Mouse (Mus musculus): Measurements from ENCODE around the gene Pln. TPM values are rescaled to one million over a fixed set of nuclear protein-coding genes. Genes with fewer than 3 reads are reported as not detected.

Pln gene
- polyA plus RNA-seq (2016; fragmentation: Nextera tagmentation; extraction: Ambion mirVana): 1.6 and 1.8 TPM in 2 replicates

GRCm38 (mm10) chr10:53337162-53337923 lies at the start of gene Pln:
Gene Pln, plus strand, starts transcription at chr10:53337667.
- WGBS: 84% methylated on average over 6 of the region's 6 CpGs
- Histone ChIP-seq H3K4me1 (no peaks in the 10 kb centered on the region), H3K27me3 (ENCODE audit: low read depth, poor library complexity, severe bottlenecking) (no peaks in the 10 kb centered on the region), H3K27ac (no peak within 1 kb of the TSS), H3K4me3 (no peak within 1 kb of the TSS), H3K9me3 (replicated peaks) (no peaks in the 10 kb centered on the region), H3K36me3 (no peaks in the 10 kb centered on the region)
- DNase-seq (ENCODE audit: low spot score): no peak

- H3K4me3 ChIP-seq: no peak overlapping the region
- no peaks in the 10 kb centered on the region for H3K9me3 ChIP-seq (replicated peaks)
- H3K27me3 ChIP-seq (ENCODE audit: low read depth, poor library complexity, severe bottlenecking): no peaks in the 10 kb centered on the region
- no peaks in the 10 kb centered on the region for H3K4me1 ChIP-seq
- peaks cover 5% of the 10 kb centered on the region; the same call in 1 of the 2 replicates for H3K36me3 ChIP-seq
- DNase-seq (ENCODE audit: low spot score): no peak
- WGBS: 67% methylated on average over 3 of the region's 3 CpGs
- no peak overlapping the region for H3K27ac ChIP-seq
Observed at GRCm38 (mm10) chr10:53305867-53306266, 31.6 kb upstream of the Pln start.

GRCm38 (mm10) chr10:53306674-53307073 lies 30.8 kb upstream of the Pln start:
- no peak overlapping the region for H3K27ac ChIP-seq
- no peak for DNase-seq (ENCODE audit: low spot score)
- no peaks in the 10 kb centered on the region for H3K27me3 ChIP-seq (ENCODE audit: low read depth, poor library complexity, severe bottlenecking)
- 93% methylated on average over 3 of the region's 3 CpGs for WGBS
- H3K36me3 ChIP-seq: no peaks in the 10 kb centered on the region; the same call in 1 of the 2 replicates
- no peak overlapping the region for H3K4me3 ChIP-seq
- H3K4me1 ChIP-seq: no peaks in the 10 kb centered on the region
- H3K9me3 ChIP-seq (replicated peaks): no peaks in the 10 kb centered on the region

- DNase-seq (ENCODE audit: low spot score): no peak
- H3K9me3 ChIP-seq (replicated peaks): no peaks in the 10 kb centered on the region
- H3K36me3 ChIP-seq: no peaks in the 10 kb centered on the region
- H3K4me1 ChIP-seq: 0 out of 2 replicates have a peak, but pooled peaks cover 4% of the 10 kb centered on the region
- no peak overlapping the region for H3K4me3 ChIP-seq
- H3K27me3 ChIP-seq (ENCODE audit: low read depth, poor library complexity, severe bottlenecking): no peaks in the 10 kb centered on the region
- no peak overlapping the region for H3K27ac ChIP-seq
Observed at GRCm38 (mm10) chr10:53323367-53323766, 14.1 kb upstream of the Pln start.

- H3K36me3 ChIP-seq: no peaks in the 10 kb centered on the region
- no peaks in the 10 kb centered on the region for H3K27me3 ChIP-seq (ENCODE audit: low read depth, poor library complexity, severe bottlenecking)
- no peak for DNase-seq (ENCODE audit: low spot score)
- no peaks in the 10 kb centered on the region for H3K9me3 ChIP-seq (replicated peaks)
- no peak overlapping the region for H3K4me3 ChIP-seq
- 43% methylated on average over 1 of the region's 1 CpGs for WGBS
- H3K27ac ChIP-seq: no peak overlapping the region
- 0 out of 2 replicates have a peak, but pooled peaks cover 4% of the 10 kb centered on the region for H3K4me1 ChIP-seq
Observed at GRCm38 (mm10) chr10:53324663-53325062, 12.8 kb upstream of the Pln start.

- Histone ChIP-seq H3K36me3 (no peaks in the 10 kb centered on the region), H3K27ac (no peak overlapping the region), H3K27me3 (ENCODE audit: low read depth, poor library complexity, severe bottlenecking) (no peaks in the 10 kb centered on the region), H3K4me3 (no peak overlapping the region), H3K9me3 (replicated peaks) (no peaks in the 10 kb centered on the region), H3K4me1 (0 out of 2 replicates have a peak, but pooled peaks cover 4% of the 10 kb centered on the region)
- DNase-seq (ENCODE audit: low spot score): no peak
Observed at GRCm38 (mm10) chr10:53326367-53326766, 11.1 kb upstream of the Pln start.

GRCm38 (mm10) chr10:53329257-53329656 lies 8.2 kb upstream of the Pln start:
- H3K27me3 ChIP-seq (ENCODE audit: low read depth, poor library complexity, severe bottlenecking): no peaks in the 10 kb centered on the region
- H3K4me3 ChIP-seq: no peak overlapping the region
- DNase-seq (ENCODE audit: low spot score): no peak
- 82% methylated on average over 3 of the region's 3 CpGs for WGBS
- H3K9me3 ChIP-seq (replicated peaks): no peaks in the 10 kb centered on the region
- H3K36me3 ChIP-seq: no peaks in the 10 kb centered on the region
- H3K4me1 ChIP-seq: 0 out of 2 replicates have a peak, but pooled peaks cover 4% of the 10 kb centered on the region
- no peak overlapping the region for H3K27ac ChIP-seq

- H3K9me3 ChIP-seq (replicated peaks): no peaks in the 10 kb centered on the region
- 89% methylated on average over 2 of the region's 2 CpGs for WGBS
- no peaks in the 10 kb centered on the region for H3K27me3 ChIP-seq (ENCODE audit: low read depth, poor library complexity, severe bottlenecking)
- H3K27ac ChIP-seq: no peak overlapping the region
- H3K4me3 ChIP-seq: no peak overlapping the region
- H3K36me3 ChIP-seq: no peaks in the 10 kb centered on the region
- no peaks in the 10 kb centered on the region for H3K4me1 ChIP-seq
- DNase-seq (ENCODE audit: low spot score): no peak
Observed at GRCm38 (mm10) chr10:53332752-53333151, 4.7 kb upstream of the Pln start.

- Histone ChIP-seq H3K27ac (no peak overlapping the region), H3K9me3 (replicated peaks) (no peaks in the 10 kb centered on the region), H3K27me3 (ENCODE audit: low read depth, poor library complexity, severe bottlenecking) (no peaks in the 10 kb centered on the region), H3K36me3 (no peaks in the 10 kb centered on the region), H3K4me3 (no peak overlapping the region), H3K4me1 (no peaks in the 10 kb centered on the region)
- 91% methylated on average over 2 of the region's 2 CpGs for WGBS
- no peak for DNase-seq (ENCODE audit: low spot score)
Observed at GRCm38 (mm10) chr10:53335266-53335665, 2.2 kb upstream of the Pln start.

- 95% methylated on average over 3 of the region's 3 CpGs for WGBS
- Histone ChIP-seq H3K27ac (no peak overlapping the region), H3K36me3 (no peaks in the 10 kb centered on the region), H3K9me3 (replicated peaks) (no peaks in the 10 kb centered on the region), H3K27me3 (ENCODE audit: low read depth, poor library complexity, severe bottlenecking) (no peaks in the 10 kb centered on the region), H3K4me1 (no peaks in the 10 kb centered on the region), H3K4me3 (no peak overlapping the region)
- no peak for DNase-seq (ENCODE audit: low spot score)
Observed at GRCm38 (mm10) chr10:53335974-53336373, 1.5 kb upstream of the Pln start.

GRCm38 (mm10) chr10:53339045-53339444 lies 1.6 kb downstream of the Pln start:
- whole genome bisulfite sequencing: 76% methylated on average over 2 of the region's 2 CpGs
- no peak overlapping the region for H3K4me3 ChIP-seq

GRCm38 (mm10) chr10:53341288-53341965 lies 4.0 kb downstream of the Pln start:
- Histone ChIP-seq H3K27ac (no peak overlapping the region), H3K4me1 (peaks cover 3% of the 10 kb centered on the region; the same call in 1 of the 2 replicates), H3K9me3 (replicated peaks) (no peaks in the 10 kb centered on the region), H3K4me3 (no peak overlapping the region), H3K36me3 (no peaks in the 10 kb centered on the region), H3K27me3 (ENCODE audit: low read depth, poor library complexity, severe bottlenecking) (no peaks in the 10 kb centered on the region)
- WGBS: 80% methylated on average over 7 of the region's 7 CpGs
- no peak for DNase-seq (ENCODE audit: low spot score)

More at GRCm38 (mm10) chr10:53339045-53339444, 1.6 kb downstream of the Pln start:
- Histone ChIP-seq H3K9me3 (replicated peaks) (no peaks in the 10 kb centered on the region), H3K27me3 (ENCODE audit: low read depth, poor library complexity, severe bottlenecking) (no peaks in the 10 kb centered on the region), H3K27ac (no peak overlapping the region), H3K4me1 (peaks cover 3% of the 10 kb centered on the region; the same call in 1 of the 2 replicates), H3K36me3 (no peaks in the 10 kb centered on the region)
- no peak for DNase-seq (ENCODE audit: low spot score)

- 95% methylated on average over 9 of the region's 9 CpGs for WGBS
- H3K36me3 ChIP-seq: no peaks in the 10 kb centered on the region
- H3K4me3 ChIP-seq: no peak overlapping the region
- H3K4me1 ChIP-seq: peaks cover 3% of the 10 kb centered on the region; the same call in 1 of the 2 replicates
- DNase-seq (ENCODE audit: low spot score): no peak
- H3K9me3 ChIP-seq (replicated peaks): no peaks in the 10 kb centered on the region
- no peak overlapping the region for H3K27ac ChIP-seq
- H3K27me3 ChIP-seq (ENCODE audit: low read depth, poor library complexity, severe bottlenecking): no peaks in the 10 kb centered on the region
Observed at GRCm38 (mm10) chr10:53342166-53342728, 4.8 kb downstream of the Pln start.

All from limb, embryonic 10.5 days (tissue).